Mouse (Mus musculus): ENCODE data around the gene Rusc1. TPM values are rescaled to one million over a fixed set of nuclear protein-coding genes. Genes with fewer than 3 reads are reported as not detected.
A peak's percentile ranks its signal among the peaks of the same experiment; 100 is the strongest.

The Rusc1 gene
- total RNA-seq (2021): 10 to 100 TPM; 16.8 to 20.5 TPM
- long read RNA-seq, experiment 1, partial matches to known transcripts: 23 of 27 reads
- long read RNA-seq, experiment 1, other reads (novel, unspliced or antisense): 2 of 27 reads
- long read RNA-seq, experiment 2, partial matches to known transcripts: 18 of 21 reads
- long read RNA-seq, experiment 2, other reads (novel, unspliced or antisense): 2 of 21 reads

- H3K4me3 ChIP-seq: peak within 1 kb of the TSS; percentile 62
- TF ChIP-seq CTCF (IDR thresholded peaks at IDR 0.05): no peak
- peak within 1 kb of the TSS; percentile 63 for H3K27ac ChIP-seq
- intact Hi-C loops (cut with DNase I): no loop called here
- DNase-seq: peak; percentile 89
Measured at GRCm38 (mm10) chr3:89093175-89093574, at the start of gene Rusc1. Gene Rusc1, minus strand, starts transcription at chr3:89093311.

DNA sequence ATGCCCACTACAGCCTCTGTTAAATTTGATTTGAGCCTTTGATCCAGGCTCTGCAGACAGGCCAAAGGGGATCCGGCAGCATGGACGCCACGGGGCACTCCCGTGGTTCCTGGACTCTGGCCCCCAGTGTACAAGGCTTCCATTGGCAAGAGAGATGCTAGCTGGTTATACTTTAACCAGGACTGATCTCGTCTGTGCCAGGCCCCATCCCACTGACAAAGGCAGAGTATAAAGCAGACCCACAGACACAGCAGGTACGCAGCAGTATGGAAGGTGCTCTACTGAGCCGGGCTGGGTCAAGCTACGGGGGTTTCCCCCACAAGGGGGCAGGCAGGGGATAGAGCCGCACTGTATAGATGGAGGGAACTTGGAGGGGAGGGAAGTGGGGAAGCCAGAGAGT lies 43.3 kb upstream of the Rusc1 start:
- Histone ChIP-seq H3K27ac (no peak overlapping the region), H3K4me3 (no peak overlapping the region)
- intact Hi-C loops (cut with DNase I): no loop called here
- TF ChIP-seq CTCF (IDR thresholded peaks at IDR 0.05): no peak
- DNase-seq: no peak

- DNase-seq: no peak
- no peak within 1 kb of the TSS for H3K27ac ChIP-seq
- no peak within 1 kb of the TSS for H3K4me3 ChIP-seq
- intact Hi-C loops (cut with DNase I): no loop called here
- no peak for TF ChIP-seq CTCF (IDR thresholded peaks at IDR 0.05)
Measured at GRCm38 (mm10) chr3:89135958-89136357, 42.8 kb upstream of the Rusc1 start, which contains the start of gene Pklr. Gene Pklr, plus strand, starts transcription at chr3:89136142.

GRCm38 (mm10) chr3:89133752-89134151 lies 40.6 kb upstream of the Rusc1 start:
- Histone ChIP-seq H3K4me3 (no peak overlapping the region), H3K27ac (no peak overlapping the region)
- intact Hi-C loops (cut with DNase I): no loop called here
- no peak for DNase-seq
- TF ChIP-seq CTCF (IDR thresholded peaks at IDR 0.05): no peak

DNA sequence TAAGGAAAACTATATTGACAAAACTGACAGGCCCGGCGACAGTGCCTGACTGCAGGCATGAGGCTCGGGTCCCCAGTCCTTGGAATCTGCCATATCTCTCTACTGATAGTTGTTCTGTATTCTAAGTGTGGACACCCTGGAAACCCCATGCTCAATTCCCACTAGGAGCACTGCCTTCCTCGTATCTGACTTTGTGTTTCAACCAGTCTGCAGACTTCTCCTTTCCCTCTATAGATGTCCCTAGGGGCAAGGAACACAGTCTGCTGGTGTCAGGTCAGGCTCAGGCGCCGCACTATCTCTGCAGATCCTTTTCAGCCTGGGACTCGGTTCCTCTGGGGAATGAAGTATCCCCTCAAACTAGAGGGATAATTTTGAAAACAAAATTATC lies 39.9 kb upstream of the Rusc1 start:
- intact Hi-C loops (cut with DNase I): no loop called here
- Histone ChIP-seq H3K4me3 (no peak overlapping the region), H3K27ac (no peak overlapping the region)
- no peak for TF ChIP-seq CTCF (IDR thresholded peaks at IDR 0.05)
- DNase-seq: no peak

DNA sequence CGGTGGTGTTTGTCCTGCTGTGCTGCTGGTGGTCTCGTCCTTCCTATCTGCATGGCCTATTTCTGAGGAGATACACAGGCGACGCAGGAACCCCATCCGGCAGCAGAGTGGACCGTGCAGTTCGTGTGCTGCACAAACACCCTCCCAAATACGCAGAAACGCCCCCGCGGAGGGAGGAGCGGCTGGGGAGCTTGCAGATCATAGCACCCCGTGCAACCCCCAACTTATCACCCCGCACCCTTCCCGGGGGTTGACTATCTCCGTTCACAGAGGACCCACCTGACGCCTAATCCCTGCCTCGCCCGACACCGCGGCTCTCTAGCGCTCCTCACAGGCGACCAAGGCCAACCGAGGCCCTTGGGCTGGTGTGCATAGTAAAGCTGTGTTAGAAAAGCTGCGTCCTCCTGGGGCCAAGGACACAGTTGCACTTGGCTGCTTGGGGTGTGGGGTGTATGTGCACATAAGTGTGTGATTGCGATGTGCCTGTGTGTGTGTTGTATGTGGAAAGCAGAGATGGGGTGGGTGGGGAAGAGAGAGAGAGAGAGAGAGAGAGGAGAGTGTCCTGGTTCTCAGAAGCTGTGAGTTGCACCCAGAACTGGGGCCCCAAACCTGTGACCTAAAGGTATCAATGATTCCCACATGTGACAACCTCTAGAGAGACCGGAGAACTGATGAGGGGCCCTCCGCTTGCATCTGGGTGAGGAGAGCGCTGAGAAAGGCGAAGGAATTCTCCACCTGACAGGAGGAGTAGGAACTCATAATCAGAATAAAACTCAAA lies 39.4 kb upstream of the Rusc1 start:
- H3K27ac ChIP-seq: no peak overlapping the region
- peak overlapping the region; percentile 40 for H3K4me3 ChIP-seq
- TF ChIP-seq CTCF (IDR thresholded peaks at IDR 0.05): peak; percentile 39; the same call in 1 of the 2 replicates
- peak; percentile 29 for DNase-seq
- intact Hi-C loops (cut with DNase I): no loop called here

DNA sequence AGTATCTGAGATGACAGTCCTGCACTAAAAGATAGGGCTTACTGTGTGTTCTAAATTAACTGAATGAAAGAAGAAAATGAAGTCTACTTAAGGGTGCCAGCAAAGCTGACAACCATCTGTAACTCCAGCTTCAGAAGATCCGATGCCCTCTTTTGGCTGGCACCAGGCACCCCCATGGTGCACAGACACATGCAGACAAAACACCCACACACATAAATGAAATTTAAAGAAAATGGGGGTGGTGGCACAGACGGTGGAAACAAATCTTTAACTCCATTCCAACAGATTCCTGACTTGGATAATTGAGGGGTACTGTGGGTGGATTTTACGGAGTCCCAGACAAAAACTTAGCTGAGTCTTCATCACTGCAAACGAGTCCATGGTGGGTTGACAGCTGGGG lies 38.7 kb upstream of the Rusc1 start:
- intact Hi-C loops (cut with DNase I): no loop called here
- H3K27ac ChIP-seq: no peak overlapping the region
- TF ChIP-seq CTCF (IDR thresholded peaks at IDR 0.05): no peak
- no peak overlapping the region for H3K4me3 ChIP-seq
- no peak for DNase-seq

DNA sequence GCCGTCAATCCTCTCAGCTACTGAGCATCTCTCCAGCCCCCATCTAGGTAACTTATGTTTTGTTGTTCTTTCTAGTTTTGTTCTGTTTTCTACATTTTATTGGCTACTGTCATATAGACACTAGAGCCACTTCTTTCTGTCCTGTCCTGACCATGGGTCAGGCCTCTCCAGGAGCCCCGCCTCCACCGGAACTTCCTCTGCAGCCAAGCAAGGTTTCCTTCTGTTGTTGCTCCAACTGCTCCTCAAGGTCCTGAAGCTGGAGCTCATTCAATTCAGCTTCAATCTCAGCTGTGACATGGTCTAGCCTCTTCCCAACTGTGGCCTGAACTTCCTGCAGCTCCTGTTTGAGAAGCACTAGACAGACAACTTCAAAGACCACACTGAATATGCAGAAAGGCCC lies 36.8 kb upstream of the Rusc1 start:
- no peak for TF ChIP-seq CTCF (IDR thresholded peaks at IDR 0.05)
- intact Hi-C loops (cut with DNase I): no loop called here
- Histone ChIP-seq H3K4me3 (no peak overlapping the region), H3K27ac (no peak overlapping the region)
- DNase-seq: no peak

DNA sequence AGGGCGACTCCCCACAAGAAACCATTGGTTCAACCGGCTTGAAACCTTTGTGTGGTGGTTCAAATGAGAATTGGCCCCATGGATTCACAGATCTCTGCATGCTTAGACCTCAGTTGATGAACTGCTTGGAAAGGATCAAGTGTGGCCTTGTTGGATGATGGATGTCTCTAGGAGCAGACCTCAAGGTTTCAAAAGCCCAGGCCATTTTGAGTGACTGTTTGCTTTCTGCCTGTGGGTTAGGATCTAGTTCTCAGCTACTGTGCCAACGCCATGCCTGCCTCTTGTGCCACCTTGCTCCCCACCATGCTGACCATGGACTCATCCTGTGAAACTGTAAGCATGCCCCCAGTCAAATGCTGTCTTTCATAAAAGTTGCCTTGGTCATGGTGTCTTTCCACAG lies 32.9 kb upstream of the Rusc1 start:
- intact Hi-C loops (cut with DNase I): no loop called here
- no peak overlapping the region for H3K4me3 ChIP-seq
- DNase-seq: no peak

DNA sequence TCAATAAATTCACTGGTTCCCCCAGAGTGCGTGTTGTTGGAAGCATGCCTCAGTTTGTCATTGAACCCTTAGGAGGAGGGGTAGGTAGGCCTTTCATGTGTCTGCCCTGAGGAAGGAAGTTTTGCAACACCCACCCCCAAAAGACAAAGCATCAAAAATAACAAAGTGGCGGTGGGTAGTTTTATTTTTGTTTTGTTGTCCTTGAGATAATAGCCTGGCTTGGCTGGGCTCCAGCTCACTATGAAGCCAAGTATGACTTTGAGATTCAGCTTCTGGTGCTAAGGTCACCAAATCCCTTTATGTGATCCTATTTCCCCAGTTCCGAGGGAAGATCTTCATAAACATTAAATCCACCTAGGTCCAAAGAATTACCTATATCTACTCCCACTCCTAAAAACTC lies 31.1 kb upstream of the Rusc1 start:
- intact Hi-C loops (cut with DNase I): no loop called here
- DNase-seq: no peak
- Histone ChIP-seq H3K27ac (no peak overlapping the region), H3K4me3 (no peak overlapping the region)
- TF ChIP-seq CTCF (IDR thresholded peaks at IDR 0.05): no peak

More for the DNA sequence above, 32.9 kb upstream of the Rusc1 start:
- no peak overlapping the region for H3K27ac ChIP-seq
- TF ChIP-seq CTCF (IDR thresholded peaks at IDR 0.05): no peak

GRCm38 (mm10) chr3:89123313-89123712 lies 30.2 kb upstream of the Rusc1 start:
- no peak for TF ChIP-seq CTCF (IDR thresholded peaks at IDR 0.05)
- Histone ChIP-seq H3K27ac (peak overlapping the region; percentile 59), H3K4me3 (no peak overlapping the region)
- intact Hi-C loops (cut with DNase I): no loop called here
- peak; percentile 67 for DNase-seq

GRCm38 (mm10) chr3:89115522-89115921 lies 22.4 kb upstream of the Rusc1 start:
- Histone ChIP-seq H3K27ac (no peak overlapping the region), H3K4me3 (no peak overlapping the region)
- intact Hi-C loops (cut with DNase I): loop anchor here (1.0 kb wide), 1 partner anchor 101 kb away; no protein-coding TSS in a partner anchor
- DNase-seq: no peak
- peak; percentile 53 for TF ChIP-seq CTCF (IDR thresholded peaks at IDR 0.05)

- H3K4me3 ChIP-seq: no peak overlapping the region
- H3K27ac ChIP-seq: no peak overlapping the region
- intact Hi-C loops (cut with DNase I): no loop called here
Measured at GRCm38 (mm10) chr3:89113058-89113457, 19.9 kb upstream of the Rusc1 start.

DNA sequence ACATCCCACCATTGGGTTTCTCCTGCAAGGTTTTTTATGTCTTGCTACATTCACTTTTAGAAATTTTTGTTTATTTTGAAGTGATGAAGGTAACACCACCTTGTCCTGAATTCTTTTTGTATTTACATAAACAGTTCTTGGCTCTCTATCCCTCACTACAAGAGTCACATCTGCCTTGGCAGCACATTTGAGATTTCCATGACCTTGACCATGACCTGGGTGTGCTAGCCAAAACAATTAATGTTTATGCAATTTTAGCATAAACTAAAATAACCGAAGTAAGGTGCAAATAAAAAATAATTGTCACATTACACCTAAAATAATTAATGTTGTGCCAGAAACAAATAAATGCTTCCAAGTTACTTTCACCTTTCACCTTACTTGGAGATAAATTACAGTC lies 15.0 kb upstream of the Rusc1 start:
- intact Hi-C loops (cut with DNase I): no loop called here
- DNase-seq: no peak
- TF ChIP-seq CTCF (IDR thresholded peaks at IDR 0.05): no peak

More at GRCm38 (mm10) chr3:89113058-89113457, 19.9 kb upstream of the Rusc1 start:
- no peak for DNase-seq
- no peak for TF ChIP-seq CTCF (IDR thresholded peaks at IDR 0.05)

More for the DNA sequence above, 15.0 kb upstream of the Rusc1 start:
- H3K4me3 ChIP-seq: no peak overlapping the region
- H3K27ac ChIP-seq: no peak overlapping the region

Measured in gastrocnemius, adult 2 months (tissue).